Mouse (Mus musculus) embryonic facial prominence, embryonic 13.5 days (tissue): ENCODE measurements around the gene Olfr1012. TPM values are rescaled to one million over a fixed set of nuclear protein-coding genes. Genes with fewer than 3 reads are reported as not detected.
"Not testable (repeated sequence)": the region's sequence is repeated elsewhere in the genome, so short reads cannot be mapped to it uniquely, and the experiment has no call there.

Source experiments
- ATAC-seq: fragments of 200-750 bp; cut with Nextera tagmentation; 2 replicates; pipeline ENCODE4 v1.8.0; 2017; ENCODE audit warnings: low read depth; ENCODE audit not compliant: insufficient number of reproducible peaks, insufficient read depth, low FRiP score, low TSS enrichment
- H3K27ac ChIP-seq: fragments of 300-500 bp; sonication (generic); 2 replicates; pipeline ENCODE4 v1.5.1; 2015; ENCODE audit warnings: moderate library complexity, mild to moderate bottlenecking, inconsistent platforms
- H3K27me3 ChIP-seq: fragments of 300-500 bp; sonication (generic); 2 replicates; pipeline ENCODE4 v1.6.1; 2015; ENCODE audit warnings: mild to moderate bottlenecking, inconsistent platforms
- H3K36me3 ChIP-seq: fragments of 300-500 bp; sonication (generic); 2 replicates; pipeline ENCODE4 v1.6.1; 2015; ENCODE audit warnings: mild to moderate bottlenecking, inconsistent platforms
- H3K4me1 ChIP-seq: fragments of 300-500 bp; sonication (generic); 2 replicates; pipeline ENCODE4 v1.6.1; 2015; ENCODE audit warnings: inconsistent platforms
- H3K4me2 ChIP-seq: fragments of 300-500 bp; sonication (generic); 2 replicates; pipeline ENCODE4 v1.6.1; 2015; ENCODE audit warnings: moderate library complexity, mild to moderate bottlenecking, inconsistent platforms
- H3K4me3 ChIP-seq: fragments of 300-500 bp; sonication (generic); 2 replicates; pipeline ENCODE4 v1.5.1; 2015; ENCODE audit warnings: mild to moderate bottlenecking, inconsistent platforms
- H3K9ac ChIP-seq: fragments of 300-500 bp; sonication (generic); 2 replicates; pipeline ENCODE4 v1.6.1; 2015; ENCODE audit warnings: mild to moderate bottlenecking, inconsistent platforms
- H3K9me3 ChIP-seq: fragments of 300-500 bp; sonication (generic); 2 replicates; pipeline ENCODE4 v1.6.1; 2016; ENCODE audit warnings: inconsistent platforms
- WGBS: fragments of 180-500 bp; shearing (Covaris S2); methylation state at CpG from one replicate; pipeline ENCODE4 v1.1.7; 2015; ENCODE audit warnings: mixed read lengths; 5-methylcytosine and 5-hydroxymethylcytosine counted together
- polyA plus RNA-seq: library from polyadenylated mRNA; unstranded; fragments of >200 nt; fragmentation: Nextera tagmentation; extraction: Ambion mirVana; gene quantifications from 2 replicates; pipeline ENCODE4 v1.2.1, GENCODE M21; 2015

Gene Olfr1012
- polyA plus RNA-seq = not detected in 2 replicates

- H3K9me3 ChIP-seq = no peaks in the 10 kb centered on the region
These were observed at the start of gene Olfr1012 for GRCm38 (mm10) chr2:85762666-85763065. Gene Olfr1012, minus strand, starts transcription at chr2:85762766.

GRCm38 (mm10) chr2:85804501-85804900 lies 41.9 kb upstream of the Olfr1012 start:
- no peak overlapping the region for H3K4me2 ChIP-seq
- no peaks in the 10 kb centered on the region for H3K4me1 ChIP-seq
- no peaks in the 10 kb centered on the region for H3K9me3 ChIP-seq
- H3K4me3 ChIP-seq = no peak overlapping the region
- no peaks in the 10 kb centered on the region for H3K36me3 ChIP-seq
- no peak for ATAC-seq
- H3K27ac ChIP-seq = no peak overlapping the region
- 43% methylated on average over 4 of the region's 4 CpGs for WGBS
- H3K9ac ChIP-seq = no peak overlapping the region
- no peaks in the 10 kb centered on the region for H3K27me3 ChIP-seq

More at GRCm38 (mm10) chr2:85762666-85763065, at the start of gene Olfr1012:
- WGBS = 61% methylated on average over 1 of the region's 1 CpGs
- no peak within 1 kb of the TSS for H3K9ac ChIP-seq
- no peaks in the 10 kb centered on the region for H3K4me1 ChIP-seq
- no peak within 1 kb of the TSS for H3K27ac ChIP-seq
- no peak within 1 kb of the TSS for H3K4me2 ChIP-seq
- H3K36me3 ChIP-seq = no peaks in the 10 kb centered on the region
- ATAC-seq = no peak
- H3K27me3 ChIP-seq = no peaks in the 10 kb centered on the region
- H3K4me3 ChIP-seq = no peak within 1 kb of the TSS

- no peaks in the 10 kb centered on the region for H3K36me3 ChIP-seq
- no peak within 1 kb of the TSS for H3K27ac ChIP-seq
- no peak within 1 kb of the TSS for H3K4me2 ChIP-seq
- no peaks in the 10 kb centered on the region for H3K9me3 ChIP-seq
- H3K4me1 ChIP-seq = no peaks in the 10 kb centered on the region
- no peak within 1 kb of the TSS for H3K9ac ChIP-seq
- WGBS = 86% methylated on average over 2 of the region's 2 CpGs
- ATAC-seq = no peak
- no peaks in the 10 kb centered on the region for H3K27me3 ChIP-seq
- no peak within 1 kb of the TSS for H3K4me3 ChIP-seq
These were observed 39.9 kb upstream of the Olfr1012 start, which contains the start of gene Olfr1016 for GRCm38 (mm10) chr2:85802444-85802843. Gene Olfr1016, minus strand, starts transcription at chr2:85802544.

- ATAC-seq = no peak
- no peaks in the 10 kb centered on the region for H3K4me1 ChIP-seq
- 45% methylated on average over 2 of the region's 2 CpGs for WGBS
- H3K4me2 ChIP-seq = no peak overlapping the region
- no peaks in the 10 kb centered on the region for H3K27me3 ChIP-seq
- H3K4me3 ChIP-seq = no peak overlapping the region
- no peak overlapping the region for H3K27ac ChIP-seq
- H3K9me3 ChIP-seq = no peaks in the 10 kb centered on the region
- no peak overlapping the region for H3K9ac ChIP-seq
- H3K36me3 ChIP-seq = no peaks in the 10 kb centered on the region
These were observed 29.8 kb upstream of the Olfr1012 start for GRCm38 (mm10) chr2:85792331-85792730.

GRCm38 (mm10) chr2:85781717-85782116 lies 19.2 kb upstream of the Olfr1012 start, which contains the start of gene Olfr1015:
Gene Olfr1015, plus strand, starts transcription at chr2:85782017.
- ATAC-seq = no peak
- H3K27ac ChIP-seq = no peak within 1 kb of the TSS
- H3K9ac ChIP-seq = no peak within 1 kb of the TSS

GRCm38 (mm10) chr2:85772413-85772812 lies 9.8 kb upstream of the Olfr1012 start, which contains the start of gene Olfr1014:
Gene Olfr1014, plus strand, starts transcription at chr2:85772713.
- no peak within 1 kb of the TSS for H3K27ac ChIP-seq
- no peak within 1 kb of the TSS for H3K4me2 ChIP-seq
- no peaks in the 10 kb centered on the region for H3K36me3 ChIP-seq
- ATAC-seq = no peak
- H3K27me3 ChIP-seq = no peaks in the 10 kb centered on the region
- H3K4me3 ChIP-seq = no peak within 1 kb of the TSS
- H3K4me1 ChIP-seq = no peaks in the 10 kb centered on the region
- H3K9ac ChIP-seq = no peak within 1 kb of the TSS
- H3K9me3 ChIP-seq = no peaks in the 10 kb centered on the region

More at GRCm38 (mm10) chr2:85781717-85782116, 19.2 kb upstream of the Olfr1012 start, which contains the start of gene Olfr1015:
- Histone ChIP-seq H3K4me2 (no peak within 1 kb of the TSS), H3K36me3 (no peaks in the 10 kb centered on the region), H3K4me1 (no peaks in the 10 kb centered on the region), H3K9me3 (no peaks in the 10 kb centered on the region), H3K4me3 (no peak within 1 kb of the TSS), H3K27me3 (no peaks in the 10 kb centered on the region)

- no peak within 1 kb of the TSS for H3K4me2 ChIP-seq
- H3K27me3 ChIP-seq = no peaks in the 10 kb centered on the region
- no peaks in the 10 kb centered on the region for H3K4me1 ChIP-seq
- no peak for ATAC-seq
- H3K9me3 ChIP-seq = no peaks in the 10 kb centered on the region
- H3K4me3 ChIP-seq = no peak within 1 kb of the TSS
- H3K9ac ChIP-seq = no peak within 1 kb of the TSS
- H3K36me3 ChIP-seq = no peaks in the 10 kb centered on the region
- no peak within 1 kb of the TSS for H3K27ac ChIP-seq
These were observed 4.2 kb upstream of the Olfr1012 start, which contains the start of gene Olfr1013 for GRCm38 (mm10) chr2:85766798-85767197. Gene Olfr1013, plus strand, starts transcription at chr2:85767098.

- Histone ChIP-seq H3K9me3 (no peaks in the 10 kb centered on the region), H3K4me3 (no peak overlapping the region), H3K4me2 (no peak overlapping the region), H3K9ac (no peak overlapping the region), H3K36me3 (no peaks in the 10 kb centered on the region), H3K27ac (no peak overlapping the region), H3K27me3 (no peaks in the 10 kb centered on the region), H3K4me1 (no peaks in the 10 kb centered on the region)
- ATAC-seq = no peak
- whole genome bisulfite sequencing = 74% methylated on average over 4 of the region's 4 CpGs
These were observed 8.7 kb downstream of the Olfr1012 start for GRCm38 (mm10) chr2:85753822-85754221.

- ATAC-seq = no peak
These were observed 36.8 kb downstream of the Olfr1012 start for GRCm38 (mm10) chr2:85725793-85726192.

GRCm38 (mm10) chr2:85715119-85715518 lies 47.4 kb downstream of the Olfr1012 start, which contains the start of gene Olfr1009:
Gene Olfr1009, plus strand, starts transcription at chr2:85715419.
- H3K9ac ChIP-seq = no peak within 1 kb of the TSS
- H3K27me3 ChIP-seq = no peaks in the 10 kb centered on the region
- 89% methylated on average over 1 of the region's 1 CpGs for WGBS
- no peak within 1 kb of the TSS for H3K27ac ChIP-seq
- no peaks in the 10 kb centered on the region for H3K36me3 ChIP-seq
- no peaks in the 10 kb centered on the region for H3K9me3 ChIP-seq
- ATAC-seq = no peak
- no peaks in the 10 kb centered on the region for H3K4me1 ChIP-seq
- H3K4me3 ChIP-seq = no peak within 1 kb of the TSS
- H3K4me2 ChIP-seq = no peak within 1 kb of the TSS

More at GRCm38 (mm10) chr2:85725793-85726192, 36.8 kb downstream of the Olfr1012 start:
- Histone ChIP-seq H3K4me3 (no peak overlapping the region), H3K4me1 (no peaks in the 10 kb centered on the region), H3K27me3 (no peaks in the 10 kb centered on the region), H3K27ac (no peak overlapping the region), H3K4me2 (no peak overlapping the region), H3K36me3 (no peaks in the 10 kb centered on the region), H3K9ac (no peak overlapping the region), H3K9me3 (no peaks in the 10 kb centered on the region)
- WGBS = 12% methylated on average over 3 of the region's 3 CpGs

- no peak overlapping the region for H3K4me3 ChIP-seq
- no peaks in the 10 kb centered on the region for H3K4me1 ChIP-seq
- no peaks in the 10 kb centered on the region for H3K36me3 ChIP-seq
- no peaks in the 10 kb centered on the region for H3K9me3 ChIP-seq
- H3K9ac ChIP-seq = no peak overlapping the region
- 39% methylated on average over 1 of the region's 1 CpGs for WGBS
- no peak for ATAC-seq
- no peak overlapping the region for H3K4me2 ChIP-seq
- no peaks in the 10 kb centered on the region for H3K27me3 ChIP-seq
- H3K27ac ChIP-seq = no peak overlapping the region
These were observed 51.4 kb downstream of the Olfr1012 start for GRCm38 (mm10) chr2:85711159-85711558.

GRCm38 (mm10) chr2:85710680-85711079 lies 51.9 kb downstream of the Olfr1012 start:
- ATAC-seq, H3K36me3 ChIP-seq, H3K9me3 ChIP-seq, H3K4me1 ChIP-seq, H3K4me3 ChIP-seq, H3K27ac ChIP-seq, H3K9ac ChIP-seq, H3K27me3 ChIP-seq, H3K4me2 ChIP-seq: not testable (repeated sequence)
- WGBS = 78% methylated on average over 2 of the region's 2 CpGs
